Mouse (Mus musculus): ENCODE results near the gene Nppc.

Gene Nppc

DNA sequence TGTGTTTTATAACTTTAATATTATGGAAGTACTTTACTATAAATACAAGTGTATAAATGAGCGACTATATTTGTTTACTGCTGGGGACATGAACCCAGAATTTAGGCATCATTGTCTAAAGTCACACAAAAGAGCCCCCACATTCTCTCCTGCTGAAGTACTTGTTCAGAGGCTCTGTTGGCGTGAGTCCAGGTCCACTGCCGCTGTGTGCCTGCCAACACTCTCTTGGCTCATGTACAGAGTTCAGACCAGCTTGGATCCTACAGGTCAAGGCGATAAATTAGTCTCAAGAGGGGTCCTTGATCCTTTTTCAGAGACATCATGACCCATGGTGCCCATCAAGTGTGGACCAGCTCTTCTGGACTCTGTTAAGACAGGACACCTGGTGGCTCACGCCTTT lies 13.3 kb downstream of the Nppc start:
- DNase-seq (ENCODE audit: low read depth in 2 of 2, low spot score in 2 of 2) = no peak

DNA sequence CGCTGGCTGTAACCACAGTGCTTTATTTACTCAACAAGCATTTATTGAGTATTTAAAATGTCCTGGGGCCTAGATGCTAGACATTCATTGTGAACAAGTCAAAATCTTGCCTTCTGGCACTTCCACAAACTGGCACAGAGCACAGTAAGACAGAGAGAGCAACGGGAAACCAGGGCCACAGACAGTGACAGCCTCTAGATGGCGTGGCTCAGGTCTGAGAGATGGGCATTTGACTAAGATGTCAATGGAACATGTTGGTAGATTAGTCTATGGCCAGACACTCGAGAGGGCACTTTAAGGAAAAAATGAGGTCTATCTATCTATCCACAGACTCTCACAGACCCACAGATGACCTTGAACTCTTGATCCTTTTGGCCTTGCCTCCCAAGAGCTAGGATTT lies 17.7 kb downstream of the Nppc start:
- DNase-seq (ENCODE audit: low read depth in 2 of 2, low spot score in 2 of 2) = no peak

- DNase-seq (ENCODE audit: low read depth in 2 of 2, low spot score in 2 of 2) = peak; percentile 49 to 57
Observed at GRCm38 (mm10) chr1:86650272-86650671, 20.1 kb downstream of the Nppc start.

- no peak for DNase-seq (ENCODE audit: low read depth in 2 of 2, low spot score in 2 of 2)
Observed at GRCm38 (mm10) chr1:86647517-86647916, 22.9 kb downstream of the Nppc start.

GRCm38 (mm10) chr1:86643101-86643809 lies 27.1 kb downstream of the Nppc start:
- peak; percentile 15 to 33 for DNase-seq (ENCODE audit: low read depth in 2 of 2, low spot score in 2 of 2)

DNA sequence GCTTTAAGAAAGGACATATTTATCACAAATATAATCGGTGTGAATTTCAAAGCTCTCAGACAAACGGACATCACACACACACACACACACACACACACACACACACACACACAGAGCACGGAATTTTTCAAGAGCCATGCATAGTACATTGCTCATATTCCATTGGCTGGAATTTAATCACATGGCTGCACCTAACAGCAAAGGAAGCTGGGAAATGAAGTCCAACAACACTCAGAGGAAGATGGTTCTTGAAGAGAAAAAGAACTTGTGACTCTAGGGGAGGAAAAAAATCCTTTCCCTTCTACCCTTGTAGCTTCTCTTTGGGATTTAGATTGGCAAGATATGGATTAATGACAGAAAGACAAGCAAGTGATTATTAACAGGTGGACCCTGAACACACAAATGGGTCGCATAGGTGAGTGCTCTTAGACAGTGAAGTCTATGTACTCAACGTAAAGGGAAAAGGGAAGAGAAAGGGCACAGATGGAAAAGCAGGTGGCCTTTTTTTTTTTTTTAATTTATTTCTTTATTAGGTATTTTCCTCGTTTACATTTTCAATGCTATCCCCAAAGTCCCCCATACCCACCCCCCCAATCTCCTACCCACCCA lies 35.5 kb downstream of the Nppc start:
- DNase-seq (ENCODE audit: low read depth in 2 of 2, low spot score in 2 of 2) = no peak

DNA sequence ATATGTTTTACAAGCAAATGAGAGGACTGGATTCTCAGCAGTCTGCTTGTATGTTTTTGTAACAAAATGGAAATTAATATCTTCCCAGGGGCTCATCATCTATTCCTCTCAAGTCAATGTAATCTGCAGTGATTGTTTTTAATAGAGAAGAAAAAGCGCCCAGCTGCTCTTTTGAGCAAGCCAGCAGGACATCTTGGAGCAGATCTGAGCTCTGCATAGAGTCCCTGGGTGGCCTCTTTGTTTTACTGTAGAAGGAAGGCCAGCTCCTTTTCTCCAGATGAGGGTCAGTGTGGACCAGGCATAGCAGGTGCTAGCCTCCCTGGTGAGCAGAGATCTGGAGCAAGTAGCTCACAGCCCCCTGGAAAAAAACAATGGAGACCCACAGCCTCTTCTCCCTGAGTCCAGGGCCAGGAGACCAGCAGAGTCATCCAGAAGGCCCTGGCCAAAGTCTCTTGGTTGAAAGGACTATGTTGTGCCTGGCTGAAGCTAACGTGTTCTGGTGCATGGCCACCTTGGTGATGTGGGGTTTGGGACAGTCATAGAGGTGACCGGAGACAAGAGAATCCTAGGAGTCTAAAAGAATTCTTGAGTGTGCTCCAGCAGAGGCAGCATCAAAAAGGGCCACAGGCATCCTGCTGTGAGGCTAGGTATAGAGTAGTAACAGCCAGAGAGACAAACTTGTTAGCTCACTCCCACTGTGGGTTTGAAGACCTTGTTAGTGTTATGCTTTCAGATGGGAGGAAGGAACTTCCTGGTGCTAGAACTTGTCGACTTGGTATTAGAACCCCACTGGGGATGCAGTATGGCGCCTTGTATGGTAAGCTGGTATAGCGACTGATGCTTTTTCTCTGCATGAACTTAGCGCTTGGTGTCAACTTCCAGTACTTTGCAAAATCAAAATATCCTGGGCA lies 36.3 kb downstream of the Nppc start:
- no peak for DNase-seq (ENCODE audit: low read depth in 2 of 2, low spot score in 2 of 2)

DNA sequence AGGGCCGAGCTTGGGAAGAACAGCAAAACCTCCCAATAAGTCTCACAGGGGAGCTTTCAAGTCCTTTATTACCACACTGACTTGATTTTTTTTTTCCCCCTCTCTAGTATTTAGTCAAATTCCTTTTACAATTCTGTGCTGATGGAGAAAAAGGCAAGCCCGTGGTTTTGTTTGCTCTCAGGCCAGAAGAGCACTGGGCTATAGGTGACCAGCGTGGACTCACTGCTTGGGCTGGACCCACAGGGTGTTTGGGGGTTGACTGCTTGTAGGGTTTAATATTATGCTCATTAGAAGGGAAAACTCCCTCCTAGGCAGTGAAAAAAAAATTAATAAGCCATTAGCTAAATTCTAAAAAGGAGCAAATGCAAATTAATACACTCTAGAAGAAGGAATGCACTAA lies 36.9 kb downstream of the Nppc start:
- no peak for DNase-seq (ENCODE audit: low read depth in 2 of 2, low spot score in 2 of 2)

DNA sequence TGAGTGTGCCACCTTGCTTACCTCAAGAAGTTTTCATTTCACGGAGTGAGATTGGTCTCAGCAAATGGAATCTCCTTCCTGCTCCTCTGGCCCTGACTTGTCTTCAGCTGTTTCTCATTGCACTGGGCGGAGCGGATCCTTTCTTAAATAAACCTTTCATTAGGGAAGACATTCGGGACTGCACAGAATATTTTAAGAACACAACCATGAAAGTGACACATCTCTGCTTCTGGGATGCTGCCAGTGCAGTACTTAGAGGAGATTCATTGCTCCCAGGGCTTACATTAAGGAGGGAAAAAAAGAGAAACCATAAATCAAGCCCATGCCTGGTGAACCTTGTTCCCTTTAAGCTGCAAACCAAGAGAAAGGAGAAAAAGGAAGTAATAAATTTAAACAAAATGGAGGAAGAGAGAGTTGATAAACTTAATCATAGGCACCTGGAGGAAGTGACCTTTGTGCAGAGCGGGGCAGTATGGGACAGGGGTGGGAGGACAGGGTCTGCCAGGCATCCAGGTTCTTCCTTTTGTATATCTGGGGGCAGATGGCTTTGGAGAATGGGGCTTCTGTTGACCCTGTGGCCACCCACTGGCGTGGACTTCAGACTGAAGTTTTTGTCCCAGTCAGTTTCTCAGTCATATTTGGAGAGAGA lies 37.5 kb downstream of the Nppc start:
- DNase-seq (ENCODE audit: low read depth in 2 of 2, low spot score in 2 of 2) = no peak

- no peak for DNase-seq (ENCODE audit: low read depth in 2 of 2, low spot score in 2 of 2)
Observed at GRCm38 (mm10) chr1:86630527-86630926, 39.8 kb downstream of the Nppc start.

DNA sequence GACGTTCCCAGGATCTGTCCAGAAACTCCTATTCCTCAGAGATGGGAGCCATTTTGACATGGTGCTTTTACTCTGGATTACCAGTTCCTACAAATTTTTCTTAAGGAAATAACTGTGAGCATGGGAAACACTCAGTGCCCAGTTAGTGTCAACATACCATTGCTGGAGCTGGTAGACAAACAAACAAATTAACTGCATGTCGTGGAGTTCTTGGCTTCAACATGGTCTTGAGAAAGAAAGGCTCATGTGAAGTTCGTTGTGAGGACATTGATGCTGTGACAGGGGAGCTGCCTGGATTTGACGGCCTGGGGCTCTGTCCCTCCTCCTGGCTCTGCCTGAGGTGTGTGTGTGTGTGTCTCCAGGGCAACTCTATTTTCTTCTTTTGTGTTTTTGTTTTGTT lies 40.4 kb downstream of the Nppc start:
- DNase-seq (ENCODE audit: low read depth in 2 of 2, low spot score in 2 of 2) = no peak

DNA sequence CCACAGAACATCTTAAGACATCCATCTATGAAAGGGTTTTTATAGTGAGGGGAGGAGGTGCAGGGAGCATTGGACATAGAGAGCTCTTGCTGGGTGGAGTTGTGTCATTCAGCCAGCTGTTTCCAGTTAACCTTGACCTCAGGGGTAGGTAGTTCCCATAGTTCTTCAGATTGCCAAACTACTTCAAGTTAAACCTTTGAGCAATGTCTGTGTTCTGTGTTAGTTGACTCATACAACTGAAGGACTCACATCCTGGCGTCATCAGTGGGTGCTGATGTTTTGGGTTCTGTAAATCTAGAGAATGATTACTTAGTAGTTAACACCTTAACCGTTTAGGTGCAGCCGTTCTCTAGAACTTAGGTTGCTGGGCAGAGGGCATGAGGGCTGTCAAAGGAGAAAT lies 42.1 kb downstream of the Nppc start:
- DNase-seq (ENCODE audit: low read depth in 2 of 2, low spot score in 2 of 2) = no peak

DNA sequence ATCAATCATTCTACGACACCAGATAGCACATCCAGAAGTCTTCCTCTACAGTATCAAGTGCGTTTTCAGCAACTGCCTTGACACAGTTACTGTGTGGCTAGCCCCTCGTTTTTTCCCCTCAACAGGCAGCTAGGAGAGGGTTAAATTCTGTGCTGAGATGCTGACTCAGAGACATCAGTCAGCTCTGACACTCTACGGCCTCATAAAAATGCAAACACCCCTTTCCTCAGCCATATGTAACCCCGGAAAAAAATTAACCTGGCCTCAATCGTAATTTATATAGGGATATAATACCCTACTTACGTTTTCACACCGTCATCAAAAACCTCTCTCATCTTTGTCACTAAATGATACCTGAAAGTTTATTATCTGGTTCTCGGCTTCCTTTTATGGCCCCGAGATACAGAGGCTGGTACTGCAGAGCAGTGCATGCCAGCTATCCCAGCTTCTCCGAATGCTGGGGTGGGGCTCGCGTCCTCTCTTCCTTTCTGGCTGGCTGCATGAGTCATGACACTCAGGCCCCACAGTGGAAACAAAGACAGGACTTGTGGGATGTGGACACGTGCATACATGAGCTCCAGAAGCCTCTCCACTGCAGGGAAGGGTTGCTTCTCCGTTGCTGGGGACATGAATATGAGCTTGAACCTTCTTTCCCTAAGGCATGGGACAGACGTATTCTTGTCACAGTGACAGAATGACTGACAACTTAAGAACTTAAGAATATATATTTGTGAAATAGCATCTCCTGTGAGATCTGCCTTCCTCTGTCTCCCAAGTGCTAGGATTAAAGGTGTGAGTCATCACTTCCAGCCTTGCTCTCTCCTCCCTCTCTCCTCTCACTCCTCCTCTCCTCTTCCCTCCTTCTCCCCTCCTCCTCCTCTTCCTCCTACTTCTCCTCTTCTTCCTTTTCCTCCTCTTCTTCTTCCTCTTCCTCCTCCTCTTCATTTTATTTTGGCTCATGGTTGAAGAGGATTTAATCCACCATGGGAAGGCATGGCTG lies 47.1 kb downstream of the Nppc start:
- DNase-seq (ENCODE audit: low read depth in 2 of 2, low spot score in 2 of 2) = no peak

DNA sequence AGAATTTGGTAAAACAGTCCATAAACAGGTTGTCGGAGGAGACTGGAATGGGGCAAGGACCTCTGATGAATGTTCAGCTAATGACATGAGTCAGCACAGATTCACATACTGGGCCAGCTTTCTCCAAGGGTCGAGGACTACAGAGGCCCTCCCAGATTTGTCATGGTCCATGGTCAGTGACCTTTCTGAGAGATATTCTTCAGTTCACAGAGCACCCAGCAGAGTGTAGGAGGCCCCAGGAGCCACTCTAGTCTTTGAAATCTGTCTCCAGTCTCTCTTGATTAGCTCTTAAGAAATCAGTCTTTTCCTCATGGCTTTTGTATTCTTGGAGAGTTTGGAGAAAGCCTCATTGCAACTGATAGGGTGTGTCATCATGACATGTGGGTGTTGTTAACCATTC lies 48.1 kb downstream of the Nppc start:
- no peak for DNase-seq (ENCODE audit: low read depth in 2 of 2, low spot score in 2 of 2)

DNA sequence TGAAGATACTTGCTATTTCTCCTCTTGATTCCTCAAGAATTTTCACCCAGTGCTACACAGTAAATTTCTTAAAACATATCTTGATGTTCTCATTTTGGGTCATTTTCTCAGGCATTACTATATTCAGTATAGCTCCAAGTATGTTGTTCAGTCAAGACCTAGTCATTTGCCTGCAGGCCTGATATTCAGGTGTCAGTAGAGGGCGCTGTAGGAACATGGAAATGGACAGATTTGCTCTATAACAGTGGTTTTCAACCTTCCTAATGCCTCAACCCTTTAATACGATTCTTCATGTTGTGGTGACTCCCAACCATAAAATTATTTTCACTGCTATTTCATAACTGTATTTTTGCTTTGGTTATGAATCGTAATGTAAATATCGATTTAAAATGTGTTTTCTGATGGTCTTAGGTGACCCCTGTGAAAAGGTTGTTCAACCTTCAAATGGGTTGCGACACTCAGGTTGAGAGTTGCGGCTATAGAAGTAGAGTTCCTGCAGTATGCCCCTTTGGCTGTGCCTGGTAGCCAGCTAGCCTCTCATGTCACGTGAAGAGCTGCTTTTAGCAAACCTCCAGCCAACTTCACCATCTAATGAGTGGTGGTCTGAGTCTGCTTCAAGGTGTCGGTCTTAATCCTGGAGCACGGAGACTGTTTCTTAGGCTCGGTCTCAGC lies 51.8 kb downstream of the Nppc start:
- DNase-seq (ENCODE audit: low read depth in 2 of 2, low spot score in 2 of 2) = peak; percentile 20 to 33
